Mouse (Mus musculus) liver, embryonic 14.5 days (tissue): Measurements from ENCODE around the gene Ampd1. TPM values are rescaled to one million over a fixed set of nuclear protein-coding genes. Genes with fewer than 3 reads are reported as not detected.

ENCODE experiments used
- ATAC-seq: fragments of 200-750 bp; cut with Nextera tagmentation; 2 replicates; pipeline ENCODE4 v1.8.0; 2017; ENCODE audit warnings: moderate number of reproducible peaks, mild to moderate bottlenecking, moderate library complexity; ENCODE audit not compliant: insufficient read depth
- DNase-seq, 3 experiments: peaks; one replicate each; pipeline ENCODE4 v3.0.0-alpha.2; 2012 to 2013; ENCODE audit warnings: low read depth in 3 of 3, low spot score in 3 of 3
- H3K27ac ChIP-seq: fragments of 300-500 bp; sonication (generic); 2 replicates; pipeline ENCODE4 v1.5.1; 2014; ENCODE audit warnings: moderate library complexity, mild to moderate bottlenecking, control low read depth, inconsistent platforms
- H3K27me3 ChIP-seq: fragments of 300-500 bp; sonication (generic); 2 replicates; pipeline ENCODE4 v1.6.1; 2014; ENCODE audit warnings: mild to moderate bottlenecking, low read length, moderate library complexity; ENCODE audit not compliant: control insufficient read depth, insufficient read depth
- H3K36me3 ChIP-seq: fragments of 300-500 bp; sonication (generic); replicated peaks from 2 replicates; pipeline ENCODE4 v1.6.1; 2014; ENCODE audit warnings: low read depth; ENCODE audit not compliant: control insufficient read depth, insufficient read depth
- H3K4me1 ChIP-seq, 2 experiments: fragments of 200-500 bp in 1 of 2; fragments of 300-500 bp in 1 of 2; sonication (generic) in 1 of 2; replicated peaks; 2 replicates each; pipeline ENCODE4 v1.6.1; 2012 to 2014; ENCODE audit warnings: antibody characterized with exemption in 1 of 2, inconsistent platforms in 1 of 2, low read length in 1 of 2; ENCODE audit not compliant: control insufficient read depth in 2 of 2, insufficient read depth in 2 of 2
- H3K4me2 ChIP-seq: fragments of 300-500 bp; sonication (generic); 2 replicates; pipeline ENCODE4 v1.6.1; 2014; ENCODE audit warnings: low read depth, mild to moderate bottlenecking, control low read depth, moderate library complexity
- H3K4me3 ChIP-seq, 2 experiments: fragments of 200-500 bp in 1 of 2; fragments of 300-500 bp in 1 of 2; sonication (generic) in 1 of 2; 2 replicates each; pipeline ENCODE4 v1.5.1; 2012 to 2014; ENCODE audit warnings: low read depth in 2 of 2, low read length in 2 of 2, mild to moderate bottlenecking in 2 of 2, control low read depth in 1 of 2, inconsistent platforms in 1 of 2, moderate library complexity in 1 of 2; ENCODE audit not compliant: insufficient read depth in 1 of 2
- H3K9ac ChIP-seq: fragments of 300-500 bp; sonication (generic); replicated peaks from 2 replicates; pipeline ENCODE4 v1.6.1; 2014; ENCODE audit warnings: mild to moderate bottlenecking, control low read depth, moderate library complexity
- H3K9me3 ChIP-seq: fragments of 300-500 bp; sonication (generic); 2 replicates; pipeline ENCODE4 v1.6.1; 2016; ENCODE audit warnings: low read length, mixed read lengths; ENCODE audit not compliant: control insufficient read depth
- CTCF ChIP-seq: IDR thresholded peaks from 2 replicates; pipeline ENCODE4 v1.5.1; 2016; ENCODE audit warnings: antibody characterized with exemption, low read depth, control low read depth
- EP300 ChIP-seq: IDR thresholded peaks from 2 replicates; pipeline ENCODE4 v1.6.1; 2016; ENCODE audit warnings: antibody characterized with exemption, low read depth
- whole genome bisulfite sequencing: fragments of 180-500 bp; shearing (Covaris S2); extraction: QIAGEN DNeasy Blood & Tissue Kit; methylation state at CpG from one replicate; pipeline ENCODE4 v1.1.7; 2014; ENCODE audit not compliant: insufficient replicate concordance; 5-methylcytosine and 5-hydroxymethylcytosine counted together
- polyA plus RNA-seq, 2 experiments: library from polyadenylated mRNA; depleted of rRNA in 1 of 2; stranded (reverse) in 1 of 2; unstranded in 1 of 2; fragments of >200 nt; fragmentation: Nextera tagmentation in 1 of 2; extraction: Ambion mirVana in 1 of 2; gene quantifications; 2 replicates each; pipeline versions ENCODE4 v1.2.1 to v1.2.3; 2012 to 2014

Gene Ampd1
- polyA plus RNA-seq, 2 experiments = 0.06 to 0.07 TPM

DNA sequence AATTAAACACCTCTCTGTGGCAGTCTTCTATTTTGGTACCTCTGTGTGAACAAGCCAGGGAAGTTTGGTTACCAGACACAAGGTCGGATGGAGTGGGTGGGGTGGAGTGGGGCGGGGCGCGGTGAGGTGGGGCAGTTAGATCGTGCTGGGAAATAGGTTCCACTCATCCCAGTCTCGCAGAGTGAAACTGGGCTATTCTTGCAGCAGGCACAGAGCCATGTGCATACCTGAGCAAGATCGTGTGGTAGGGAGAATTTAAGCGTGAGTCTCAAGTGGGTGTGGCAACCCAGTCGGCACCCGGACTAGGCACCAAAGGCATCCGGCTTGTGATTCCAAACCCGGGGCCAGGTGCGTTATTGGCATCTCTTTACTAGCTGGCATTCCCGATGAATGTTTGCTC is 28.1 kb downstream of the Ampd1 start:
- Histone ChIP-seq H3K36me3 (no peaks in the 10 kb centered on the region), H3K9ac (peak overlapping the region; percentile 77), H3K4me1 (peaks cover 9 to 10% of the 10 kb centered on the region in 2 experiments), H3K4me2 (peak overlapping the region; percentile 99), H3K27me3 (no peaks in the 10 kb centered on the region; the same call in none of the 2 replicates), H3K27ac (peak overlapping the region; percentile 48), H3K9me3 (no peaks in the 10 kb centered on the region), H3K4me3 (peak overlapping the region; percentile 65 to 74)
- no peak for DNase-seq
- under 1% methylated on average over 14 of the region's 14 CpGs for WGBS
- TF ChIP-seq EP300 = no peak
- TF ChIP-seq CTCF = no peak
- ATAC-seq = peak; percentile 60

DNA sequence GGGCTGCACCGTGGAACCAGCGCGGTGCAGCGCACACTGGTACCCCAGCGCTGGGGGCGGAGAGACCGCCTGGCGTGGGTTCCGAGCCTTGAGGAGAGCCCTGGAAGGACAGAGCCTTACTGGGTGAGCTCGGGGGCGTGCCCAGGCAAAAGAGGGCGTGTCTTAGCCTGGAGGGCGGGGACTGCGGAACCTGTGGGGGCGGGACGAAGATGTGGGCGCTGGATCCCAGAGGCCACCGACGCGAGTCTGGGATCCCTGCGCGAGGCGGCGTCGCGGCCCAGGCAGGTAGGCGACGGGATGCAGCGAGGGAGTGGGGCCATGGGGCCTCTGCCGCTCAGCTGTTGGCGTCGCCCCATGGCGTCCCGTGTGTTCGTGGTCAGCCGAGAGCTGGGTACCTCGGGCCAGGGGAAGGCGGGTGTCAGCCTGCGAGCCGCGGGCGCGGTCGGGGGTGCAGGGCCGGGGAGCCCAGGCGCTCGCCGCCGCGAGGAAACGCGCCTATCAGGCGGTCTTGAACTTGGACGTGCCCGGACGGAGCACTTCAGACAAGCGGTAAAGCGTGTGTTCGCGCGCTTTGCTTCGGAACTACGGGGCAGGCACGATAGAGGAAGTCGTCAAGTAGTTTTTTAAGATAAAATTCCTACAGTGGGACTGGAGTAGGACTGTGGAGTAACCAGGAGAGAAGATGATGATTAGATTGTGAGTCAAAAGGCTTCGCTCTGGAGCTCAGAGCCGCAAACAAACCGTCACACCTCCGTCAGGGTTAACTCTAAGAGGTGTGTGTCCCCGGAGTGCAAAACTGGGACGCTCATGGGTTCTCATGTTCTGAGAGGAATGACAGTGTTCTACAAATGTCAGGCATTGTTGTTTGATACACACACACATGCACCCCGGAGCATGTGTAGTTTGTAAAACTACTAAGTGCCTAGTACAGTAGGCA is 28.9 kb downstream of the Ampd1 start, which contains the start of gene Dennd2c:
Gene Dennd2c (plus strand): TSS at position 151 of the 937 bp plus-strand sequence.
- Histone ChIP-seq H3K27ac (peak within 1 kb of the TSS; percentile 71), H3K9me3 (no peaks in the 10 kb centered on the region), H3K4me1 (peaks cover 15 to 16% of the 10 kb centered on the region in 2 experiments), H3K9ac (peak within 1 kb of the TSS; percentile 77), H3K27me3 (no peaks in the 10 kb centered on the region; the same call in 1 of the 2 replicates), H3K4me2 (peak within 1 kb of the TSS; percentile 99), H3K36me3 (no peaks in the 10 kb centered on the region), H3K4me3 (peak within 1 kb of the TSS; percentile 65 to 74)
- TF ChIP-seq EP300 = no peak
- TF ChIP-seq CTCF = peak; percentile 30; the same call in 1 of the 2 replicates
- DNase-seq (peak; percentile 82 to 88 (median 84)), ATAC-seq (peak; percentile 96)
- 1% methylated on average over 72 of the region's 72 CpGs for WGBS

DNA sequence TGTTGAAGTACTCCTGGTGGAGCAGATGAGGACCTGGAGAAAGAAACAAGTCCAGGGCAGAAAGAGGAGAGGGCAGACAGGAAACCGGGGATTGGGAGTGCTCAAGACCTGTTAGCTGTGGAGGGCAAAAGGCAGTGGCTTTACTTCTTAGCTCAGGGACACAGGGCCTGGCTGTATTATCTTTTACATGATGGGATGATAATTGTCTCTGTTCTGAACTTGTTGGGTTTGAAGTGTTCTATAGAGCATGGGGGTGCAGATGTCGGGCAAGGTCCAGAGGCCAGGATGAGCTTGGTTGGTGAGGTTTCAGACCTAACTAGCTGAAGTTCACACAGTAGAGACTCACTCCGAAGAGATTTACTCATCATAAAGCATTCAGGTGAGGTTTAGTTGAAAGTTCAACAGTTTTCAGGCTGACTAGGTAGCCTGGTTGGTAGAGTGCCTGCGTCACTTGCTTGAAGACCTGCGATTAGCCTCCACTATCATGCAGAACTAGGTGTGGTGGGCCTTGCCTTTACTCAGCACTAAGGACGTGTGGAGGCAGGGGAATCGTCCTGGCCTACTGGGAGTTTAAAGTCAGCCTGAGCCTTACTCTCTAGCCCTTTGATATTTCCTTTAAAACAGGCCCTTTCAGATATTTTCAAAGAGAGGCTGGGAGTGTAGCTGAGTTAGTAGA is 33.9 kb downstream of the Ampd1 start:
- H3K27ac ChIP-seq = peak overlapping the region; percentile 76
- peak overlapping the region; percentile 57 for H3K4me2 ChIP-seq
- WGBS = 68% methylated on average over 7 of the region's 7 CpGs
- peak overlapping the region; percentile 8 to 21; a peak in 2 of 4 replicates for H3K4me3 ChIP-seq
- DNase-seq = no peak
- peak; percentile 78 for ATAC-seq
- no peaks in the 10 kb centered on the region for H3K9me3 ChIP-seq
- peaks cover 15 to 25% of the 10 kb centered on the region in 2 experiments for H3K4me1 ChIP-seq
- no peaks in the 10 kb centered on the region for H3K27me3 ChIP-seq
- no peak for TF ChIP-seq EP300
- no peak for TF ChIP-seq CTCF
- H3K9ac ChIP-seq = peak overlapping the region; percentile 40; the same call in 1 of the 2 replicates
- H3K36me3 ChIP-seq = no peaks in the 10 kb centered on the region

DNA sequence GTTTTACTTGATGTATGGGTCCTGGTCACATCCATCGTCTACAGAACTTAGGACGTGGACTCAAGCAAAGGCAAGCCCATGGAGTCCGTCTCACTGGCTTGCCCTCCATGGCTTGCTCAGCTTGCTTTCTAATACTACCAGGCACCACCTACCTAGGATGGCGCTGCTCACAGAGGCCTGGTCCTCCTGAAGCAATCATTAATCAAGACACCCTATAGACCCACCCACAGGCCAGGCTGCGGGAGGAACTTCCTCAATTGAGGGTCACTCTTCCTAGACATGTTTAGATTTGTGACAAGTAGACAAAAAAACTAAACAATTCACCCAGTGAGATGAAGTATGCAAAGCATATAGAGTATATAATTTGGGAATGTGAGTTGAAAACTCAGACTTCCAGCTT is 38.4 kb downstream of the Ampd1 start:
- no peaks in the 10 kb centered on the region for H3K36me3 ChIP-seq
- peaks cover 14 to 18% of the 10 kb centered on the region in 2 experiments for H3K4me1 ChIP-seq
- H3K27me3 ChIP-seq = no peaks in the 10 kb centered on the region
- no peak overlapping the region for H3K4me3 ChIP-seq
- DNase-seq (no peak), ATAC-seq (no peak)
- H3K9ac ChIP-seq = no peak overlapping the region
- WGBS = 43% methylated on average over 5 of the region's 5 CpGs
- TF ChIP-seq CTCF (peak; percentile 20; the same call in 1 of the 2 replicates), EP300 (no peak)
- no peak overlapping the region for H3K4me2 ChIP-seq
- no peak overlapping the region for H3K27ac ChIP-seq
- no peaks in the 10 kb centered on the region for H3K9me3 ChIP-seq
